8 mouse cellular contexts compared by ENCODE assay signal in genomic region chr15:89477091-89477491, GRCm38 (mm10). TPM values are rescaled to one million over a fixed set of nuclear protein-coding genes. Genes with fewer than 3 reads are reported as not detected.
DNase-seq lines count a peak whose midpoint lies in the region; ATAC-seq and TF ChIP-seq lines count a peak whose summit lies in the region.

Arsa (minus strand) TSS chr15:89477425.

- no peaks in the 10 kb centered on the region for H3K36me3 ChIP-seq in liver, adult 2 months (ENCODE audit: control insufficient read depth, insufficient read depth, low read length)
- H3K36me3 ChIP-seq in forebrain, embryonic 10.5 days (replicated peaks): no peaks in the 10 kb centered on the region
- H3K36me3 ChIP-seq in hindbrain, embryonic 12.5 days: no peaks in the 10 kb centered on the region
- H3K36me3 ChIP-seq in midbrain, embryonic 10.5 days: 0 out of 2 replicates have a peak, but pooled peaks cover 2% of the 10 kb centered on the region

- H3K79me2 ChIP-seq in liver, adult 2 months (ENCODE audit: control insufficient read depth, insufficient read depth, low read length): no peaks in the 10 kb centered on the region

- peak; percentile 96 for DNase-seq in liver, adult 2 months (ENCODE audit: extremely low read depth, low read depth, low spot score)
- no peak for DNase-seq in liver
- DNase-seq in forebrain, embryonic 10.5 days (ENCODE audit: extremely low spot score, low spot score): no peak
- peak in 1 of 2 experiments; percentile 57 for DNase-seq in left cerebral cortex, postnatal 10 days (ENCODE audit: extremely low spot score in 1 of 2, low spot score in 2 of 2)
- no peak for DNase-seq in midbrain, embryonic 10.5 days (ENCODE audit: low spot score)
- DNase-seq in spleen, postnatal 4 days (ENCODE audit: low spot score in 2 of 2): no peak
- DNase-seq in ovary, postnatal 36 days (ENCODE audit: low spot score): no peak

- H3K27me3 ChIP-seq in liver, adult 2 months (ENCODE audit: control insufficient read depth, insufficient read depth, low read length): no peaks in the 10 kb centered on the region
- H3K27me3 ChIP-seq in forebrain, embryonic 10.5 days (ENCODE audit: poor library complexity, severe bottlenecking): peaks cover 16% of the 10 kb centered on the region
- no peaks in the 10 kb centered on the region for H3K27me3 ChIP-seq in hindbrain, embryonic 12.5 days
- H3K27me3 ChIP-seq in midbrain, embryonic 10.5 days (ENCODE audit: low read depth, poor library complexity, severe bottlenecking): peaks cover 19% of the 10 kb centered on the region

- ATAC-seq in hindbrain, embryonic 12.5 days (ENCODE audit: low FRiP score): no peak

- H3K4me3 ChIP-seq in liver, adult 2 months (ENCODE audit: insufficient read depth, low read depth, low read length): peak within 1 kb of the TSS; percentile 71
- peak within 1 kb of the TSS; percentile 71 for H3K4me3 ChIP-seq in forebrain, embryonic 10.5 days
- peak within 1 kb of the TSS; percentile 50 for H3K4me3 ChIP-seq in hindbrain, embryonic 12.5 days
- H3K4me3 ChIP-seq in midbrain, embryonic 10.5 days: peak within 1 kb of the TSS; percentile 70

- peak; percentile 37; the same call in 1 of the 2 replicates for TF ChIP-seq POLR2A in liver, adult 2 months (IDR thresholded peaks at IDR 0.05; ENCODE audit: extremely low read depth, insufficient read depth, low read length)

- no peak for TF ChIP-seq CTCF in liver, adult 2 months (IDR thresholded peaks at IDR 0.05; ENCODE audit: low read depth, low read length)

- WGBS in liver, adult 2 months: 13% methylated on average over 9 of the region's 9 CpGs
- 34% methylated on average over 9 of the region's 9 CpGs for WGBS in forebrain, embryonic 10.5 days
- 28% methylated on average over 9 of the region's 9 CpGs for WGBS in hindbrain, embryonic 12.5 days
- WGBS in midbrain, embryonic 10.5 days: 34% methylated on average over 9 of the region's 9 CpGs

- H3K9me3 ChIP-seq in forebrain, embryonic 10.5 days: no peaks in the 10 kb centered on the region
- no peaks in the 10 kb centered on the region for H3K9me3 ChIP-seq in hindbrain, embryonic 12.5 days (replicated peaks)
- no peaks in the 10 kb centered on the region for H3K9me3 ChIP-seq in midbrain, embryonic 10.5 days (replicated peaks)

- H3K9ac ChIP-seq in liver, adult 2 months (ENCODE audit: low read depth, low read length): peak within 1 kb of the TSS; percentile 68
- peak within 1 kb of the TSS; percentile 70 for H3K9ac ChIP-seq in hindbrain, embryonic 12.5 days

- intact Hi-C loops in left cerebral cortex, postnatal 10 days (cut with DNase I): no loop called here

- H3K4me2 ChIP-seq in hindbrain, embryonic 12.5 days (replicated peaks): peak within 1 kb of the TSS; percentile 77

- peak within 1 kb of the TSS; percentile 67 for H3K27ac ChIP-seq in liver, adult 2 months (replicated peaks; ENCODE audit: insufficient read depth, low read depth, low read length)
- peak within 1 kb of the TSS; percentile 86 for H3K27ac ChIP-seq in forebrain, embryonic 10.5 days
- peak within 1 kb of the TSS; percentile 68 for H3K27ac ChIP-seq in hindbrain, embryonic 12.5 days
- peak within 1 kb of the TSS; percentile 85 for H3K27ac ChIP-seq in midbrain, embryonic 10.5 days (replicated peaks)

- H3K4me1 ChIP-seq in liver, adult 2 months (ENCODE audit: control insufficient read depth, insufficient read depth, low read length): peaks cover 18% of the 10 kb centered on the region
- peaks cover 40% of the 10 kb centered on the region for H3K4me1 ChIP-seq in forebrain, embryonic 10.5 days
- H3K4me1 ChIP-seq in hindbrain, embryonic 12.5 days: peaks cover 9% of the 10 kb centered on the region
- H3K4me1 ChIP-seq in midbrain, embryonic 10.5 days: peaks cover 30% of the 10 kb centered on the region

RNA-seq across cellular contexts. Expression of gene Arsa, which starts in this region (rescaled TPM):
- total RNA-seq in liver, adult 2 months (2014; rRNA removed): 4.2 and 6.7 TPM in 2 replicates
- polyA plus RNA-seq in liver, adult 2 months (2012; rRNA removed): 18.2 and 29.1 TPM in 2 replicates
- 10.7 and 11.4 TPM in 2 replicates for polyA plus RNA-seq in forebrain, embryonic 10.5 days (2016; fragmentation: Nextera tagmentation; extraction: Ambion mirVana)
- polyA plus RNA-seq in hindbrain, embryonic 12.5 days (2016; fragmentation: Nextera tagmentation; extraction: Ambion mirVana): 19.5 and 19.8 TPM in 2 replicates
- 10 to 100 TPM; 33.1 to 33.4 TPM for total RNA-seq in left cerebral cortex, postnatal 10 days (2021)
- polyA plus RNA-seq in midbrain, embryonic 10.5 days (2016; fragmentation: Nextera tagmentation; extraction: Ambion mirVana): 13.5 and 14.0 TPM in 2 replicates
